Mouse (Mus musculus): ENCODE results near the gene Pik3r6.

Gene Pik3r6

GRCm38 (mm10) chr11:68536465-68536864 lies 33.6 kb downstream of the Pik3r6 start:
- DNase-seq, result no peak

- DNase-seq, result no peak
Observed at GRCm38 (mm10) chr11:68539621-68540020, 36.8 kb downstream of the Pik3r6 start.

GRCm38 (mm10) chr11:68544554-68544953 lies 41.7 kb downstream of the Pik3r6 start:
- DNase-seq, result peak; percentile 49

- DNase-seq, result no peak
Observed at GRCm38 (mm10) chr11:68545172-68545571, 42.4 kb downstream of the Pik3r6 start.

GRCm38 (mm10) chr11:68545682-68546222 lies 42.9 kb downstream of the Pik3r6 start:
- no peak for DNase-seq

GRCm38 (mm10) chr11:68547484-68547883 lies 44.7 kb downstream of the Pik3r6 start:
- DNase-seq, result no peak

GRCm38 (mm10) chr11:68549597-68549996 lies 46.8 kb downstream of the Pik3r6 start:
- no peak for DNase-seq

- DNase-seq, result no peak
Observed at GRCm38 (mm10) chr11:68550358-68550757, 47.5 kb downstream of the Pik3r6 start.

- peak; percentile 45 for DNase-seq
Observed at GRCm38 (mm10) chr11:68553981-68554471, 51.2 kb downstream of the Pik3r6 start.

GRCm38 (mm10) chr11:68555918-68556584 lies 53.2 kb downstream of the Pik3r6 start, which contains the start of gene Mfsd6l:
Gene Mfsd6l (plus strand): TSS chr11:68556186.
- peak; percentile 89 for DNase-seq

GRCm38 (mm10) chr11:68559546-68559945 lies 56.7 kb downstream of the Pik3r6 start:
- no peak for DNase-seq

GRCm38 (mm10) chr11:68561957-68562950 lies 59.4 kb downstream of the Pik3r6 start:
- DNase-seq, result peak; percentile 41

GRCm38 (mm10) chr11:68564356-68565031 lies 61.7 kb downstream of the Pik3r6 start:
- DNase-seq, result no peak

GRCm38 (mm10) chr11:68565032-68565429 lies 62.2 kb downstream of the Pik3r6 start:
- DNase-seq, result no peak

- DNase-seq, result peak; percentile 83
Observed at GRCm38 (mm10) chr11:68566447-68567059, 63.7 kb downstream of the Pik3r6 start.

GRCm38 (mm10) chr11:68570861-68571260 lies 68.0 kb downstream of the Pik3r6 start:
- DNase-seq, result no peak

GRCm38 (mm10) chr11:68577076-68577475 lies 74.3 kb downstream of the Pik3r6 start:
- no peak for DNase-seq

- no peak for DNase-seq
Observed at GRCm38 (mm10) chr11:68579462-68579881, 76.7 kb downstream of the Pik3r6 start.

- DNase-seq, result no peak
Observed at GRCm38 (mm10) chr11:68580566-68580965, 77.7 kb downstream of the Pik3r6 start.

- DNase-seq, result no peak
Observed at GRCm38 (mm10) chr11:68583225-68583624, 80.4 kb downstream of the Pik3r6 start.

- peak; percentile 24 for DNase-seq
Observed at GRCm38 (mm10) chr11:68583906-68584480, 81.2 kb downstream of the Pik3r6 start.

GRCm38 (mm10) chr11:68585890-68586289 lies 83.1 kb downstream of the Pik3r6 start:
- DNase-seq, result peak; percentile 40
